Mouse (Mus musculus): ENCODE results near the gene Acsl3. TPM values are rescaled to one million over a fixed set of nuclear protein-coding genes. Genes with fewer than 3 reads are reported as not detected.

The Acsl3 gene
- total and polyA plus RNA-seq, 2 experiments from 2014 or later = 47.5 to 117 TPM

GRCm38 (mm10) chr1:78688149-78688548 is 30.5 kb downstream of the Acsl3 start:
- Histone ChIP-seq H3K4me1 (ENCODE audit: control insufficient read depth, insufficient read depth) (no peaks in the 10 kb centered on the region), H3K4me3 (ENCODE audit: low read depth, low read length) (no peak overlapping the region), H3K9ac (replicated peaks; ENCODE audit: low read depth, low read length) (no peak overlapping the region), H3K27ac (ENCODE audit: low read depth) (no peak overlapping the region), H3K9me3 (replicated peaks; ENCODE audit: control insufficient read depth, low read length) (no peaks in the 10 kb centered on the region), H3K36me3 (replicated peaks; ENCODE audit: control insufficient read depth, insufficient read depth, low read length) (peaks cover 33% of the 10 kb centered on the region), H3K4me2 (ENCODE audit: low read depth, low read length) (no peak overlapping the region), H3K27me3 (ENCODE audit: control insufficient read depth, insufficient read depth, low read length) (no peaks in the 10 kb centered on the region)
- DNase-seq (ENCODE audit: low spot score) = no peak
- 84% methylated on average over 7 of the region's 7 CpGs for WGBS
- TF ChIP-seq EP300 (IDR thresholded peaks at IDR 0.05; ENCODE audit: low read depth) (no peak), CTCF (IDR thresholded peaks at IDR 0.05; ENCODE audit: low read depth) (0 out of 2 replicates have a peak, but pooled peaks have one; percentile 16)
- no peak for ATAC-seq (ENCODE audit: insufficient read depth, low read depth)

- no peaks in the 10 kb centered on the region for H3K27me3 ChIP-seq (ENCODE audit: control insufficient read depth, insufficient read depth, low read length)
- no peaks in the 10 kb centered on the region for H3K9me3 ChIP-seq (replicated peaks; ENCODE audit: control insufficient read depth, low read length)
- H3K9ac ChIP-seq (replicated peaks; ENCODE audit: low read depth, low read length) = no peak overlapping the region
- no peak overlapping the region for H3K27ac ChIP-seq (ENCODE audit: low read depth)
- TF ChIP-seq CTCF (IDR thresholded peaks at IDR 0.05; ENCODE audit: low read depth) (no peak), EP300 (IDR thresholded peaks at IDR 0.05; ENCODE audit: low read depth) (no peak)
- H3K4me2 ChIP-seq (ENCODE audit: low read depth, low read length) = no peak overlapping the region
- WGBS = 78% methylated on average over 9 of the region's 9 CpGs
- DNase-seq (ENCODE audit: low spot score) (no peak), ATAC-seq (ENCODE audit: insufficient read depth, low read depth) (no peak)
- peaks cover 73% of the 10 kb centered on the region for H3K36me3 ChIP-seq (replicated peaks; ENCODE audit: control insufficient read depth, insufficient read depth, low read length)
- H3K4me1 ChIP-seq (ENCODE audit: control insufficient read depth, insufficient read depth) = 0 out of 2 replicates have a peak, but pooled peaks cover 5% of the 10 kb centered on the region
- H3K4me3 ChIP-seq (ENCODE audit: low read depth, low read length) = no peak overlapping the region
These were observed 37.1 kb downstream of the Acsl3 start for GRCm38 (mm10) chr1:78694503-78695258.

- no peak overlapping the region for H3K4me2 ChIP-seq (ENCODE audit: low read depth, low read length)
- H3K36me3 ChIP-seq (replicated peaks; ENCODE audit: control insufficient read depth, insufficient read depth, low read length) = peaks cover 73% of the 10 kb centered on the region
- H3K27me3 ChIP-seq (ENCODE audit: control insufficient read depth, insufficient read depth, low read length) = no peaks in the 10 kb centered on the region
- no peak overlapping the region for H3K4me3 ChIP-seq (ENCODE audit: low read depth, low read length)
- TF ChIP-seq CTCF (IDR thresholded peaks at IDR 0.05; ENCODE audit: low read depth) = no peak
- no peak for TF ChIP-seq EP300 (IDR thresholded peaks at IDR 0.05; ENCODE audit: low read depth)
- 72% methylated on average over 2 of the region's 2 CpGs for WGBS
- H3K4me1 ChIP-seq (ENCODE audit: control insufficient read depth, insufficient read depth) = 0 out of 2 replicates have a peak, but pooled peaks cover 5% of the 10 kb centered on the region
- H3K9me3 ChIP-seq (replicated peaks; ENCODE audit: control insufficient read depth, low read length) = no peaks in the 10 kb centered on the region
- ATAC-seq (ENCODE audit: insufficient read depth, low read depth) (no peak), DNase-seq (ENCODE audit: low spot score) (no peak)
- H3K27ac ChIP-seq (ENCODE audit: low read depth) = no peak overlapping the region
- no peak overlapping the region for H3K9ac ChIP-seq (replicated peaks; ENCODE audit: low read depth, low read length)
These were observed 38.7 kb downstream of the Acsl3 start for GRCm38 (mm10) chr1:78696305-78696704.

GRCm38 (mm10) chr1:78696903-78697302 is 39.3 kb downstream of the Acsl3 start:
- ATAC-seq (ENCODE audit: insufficient read depth, low read depth) (no peak), DNase-seq (ENCODE audit: low spot score) (no peak)
- peaks cover 74% of the 10 kb centered on the region for H3K36me3 ChIP-seq (replicated peaks; ENCODE audit: control insufficient read depth, insufficient read depth, low read length)
- H3K27me3 ChIP-seq (ENCODE audit: control insufficient read depth, insufficient read depth, low read length) = no peaks in the 10 kb centered on the region
- WGBS = 86% methylated on average over 5 of the region's 5 CpGs
- H3K9me3 ChIP-seq (replicated peaks; ENCODE audit: control insufficient read depth, low read length) = no peaks in the 10 kb centered on the region
- no peak overlapping the region for H3K4me2 ChIP-seq (ENCODE audit: low read depth, low read length)
- H3K4me3 ChIP-seq (ENCODE audit: low read depth, low read length) = no peak overlapping the region
- H3K9ac ChIP-seq (replicated peaks; ENCODE audit: low read depth, low read length) = no peak overlapping the region
- H3K4me1 ChIP-seq (ENCODE audit: control insufficient read depth, insufficient read depth) = 0 out of 2 replicates have a peak, but pooled peaks cover 5% of the 10 kb centered on the region
- H3K27ac ChIP-seq (ENCODE audit: low read depth) = no peak overlapping the region
- no peak for TF ChIP-seq EP300 (IDR thresholded peaks at IDR 0.05; ENCODE audit: low read depth)

GRCm38 (mm10) chr1:78698138-78698537 is 40.5 kb downstream of the Acsl3 start:
- H3K4me2 ChIP-seq (ENCODE audit: low read depth, low read length) = no peak overlapping the region
- 71% methylated on average over 6 of the region's 6 CpGs for WGBS
- no peak for DNase-seq (ENCODE audit: low spot score)
- H3K36me3 ChIP-seq (replicated peaks; ENCODE audit: control insufficient read depth, insufficient read depth, low read length) = peaks cover 76% of the 10 kb centered on the region
- H3K27me3 ChIP-seq (ENCODE audit: control insufficient read depth, insufficient read depth, low read length) = no peaks in the 10 kb centered on the region
- no peak overlapping the region for H3K4me3 ChIP-seq (ENCODE audit: low read depth, low read length)
- TF ChIP-seq CTCF (IDR thresholded peaks at IDR 0.05; ENCODE audit: low read depth) (no peak), EP300 (IDR thresholded peaks at IDR 0.05; ENCODE audit: low read depth) (no peak)
- H3K27ac ChIP-seq (ENCODE audit: low read depth) = no peak overlapping the region
- no peaks in the 10 kb centered on the region for H3K9me3 ChIP-seq (replicated peaks; ENCODE audit: control insufficient read depth, low read length)
- 0 out of 2 replicates have a peak, but pooled peaks cover 5% of the 10 kb centered on the region for H3K4me1 ChIP-seq (ENCODE audit: control insufficient read depth, insufficient read depth)
- no peak overlapping the region for H3K9ac ChIP-seq (replicated peaks; ENCODE audit: low read depth, low read length)
- ATAC-seq (ENCODE audit: insufficient read depth, low read depth) = no peak

- Histone ChIP-seq H3K9me3 (replicated peaks; ENCODE audit: control insufficient read depth, low read length) (no peaks in the 10 kb centered on the region), H3K27ac (ENCODE audit: low read depth) (no peak overlapping the region), H3K36me3 (replicated peaks; ENCODE audit: control insufficient read depth, insufficient read depth, low read length) (peaks cover 78% of the 10 kb centered on the region), H3K4me3 (ENCODE audit: low read depth, low read length) (no peak overlapping the region), H3K9ac (replicated peaks; ENCODE audit: low read depth, low read length) (no peak overlapping the region), H3K27me3 (ENCODE audit: control insufficient read depth, insufficient read depth, low read length) (no peaks in the 10 kb centered on the region), H3K4me2 (ENCODE audit: low read depth, low read length) (no peak overlapping the region), H3K4me1 (ENCODE audit: control insufficient read depth, insufficient read depth) (no peaks in the 10 kb centered on the region)
- ATAC-seq (ENCODE audit: insufficient read depth, low read depth) (no peak), DNase-seq (ENCODE audit: low spot score) (no peak)
- no peak for TF ChIP-seq CTCF (IDR thresholded peaks at IDR 0.05; ENCODE audit: low read depth)
- WGBS = 88% methylated on average over 3 of the region's 3 CpGs
These were observed 44.1 kb downstream of the Acsl3 start for GRCm38 (mm10) chr1:78701740-78702139.
